Mouse (Mus musculus): ENCODE results near the gene Pdp2.

DNA sequence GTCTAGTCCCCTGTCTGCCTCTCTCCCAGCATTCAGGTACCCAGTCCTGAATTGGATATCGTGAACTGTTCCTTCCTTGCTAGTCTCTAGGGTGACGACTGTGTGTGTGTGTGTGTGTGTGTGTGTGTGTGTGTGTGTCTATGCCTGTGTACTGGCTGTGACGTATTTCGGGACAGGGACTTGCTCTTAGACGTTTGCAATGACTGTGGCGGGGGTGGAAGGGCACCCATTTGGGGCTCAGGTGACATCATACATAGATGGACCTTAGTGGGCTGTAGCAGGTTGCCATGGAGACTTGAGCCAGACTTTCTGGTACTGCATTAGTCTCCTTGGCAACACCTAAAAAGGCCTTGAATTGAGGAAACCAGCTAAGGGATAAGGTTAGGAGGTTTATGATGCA lies 41.2 kb downstream of the Pdp2 start:
- TF ChIP-seq CTCF (IDR thresholded peaks at IDR 0.05; ENCODE audit: insufficient read depth, low read length) (no peak), POLR2A (IDR thresholded peaks at IDR 0.05; ENCODE audit: borderline replicate concordance, extremely low read depth, low read depth, low read length) (no peak)
